Mouse (Mus musculus): ENCODE results near the gene Myh10.

DNA sequence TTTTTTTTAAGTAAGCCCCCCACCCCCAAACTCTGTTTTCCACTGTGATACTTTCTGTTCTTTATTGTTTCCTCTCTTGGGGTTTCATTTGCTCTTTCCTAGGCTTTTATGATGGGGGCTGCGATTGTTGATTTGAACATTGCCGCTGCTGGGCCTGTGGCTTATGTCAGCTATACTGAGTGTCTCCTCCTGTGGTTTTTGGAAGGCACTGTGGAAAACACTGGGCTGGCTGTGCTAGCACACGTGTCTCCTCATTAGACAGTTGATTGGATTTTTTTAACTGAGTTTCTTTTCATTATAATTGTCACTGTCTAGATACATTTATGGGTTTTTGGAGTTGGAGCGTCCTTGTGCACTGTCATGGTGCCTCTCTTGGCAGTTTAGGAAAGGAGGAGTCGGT lies 39.4 kb downstream of the Myh10 start:
- TF ChIP-seq CTCF (IDR thresholded peaks at IDR 0.05) (no peak), EP300 (IDR thresholded peaks at IDR 0.05; ENCODE audit: insufficient read depth, low read depth, low read length) (no peak), POLR2A (IDR thresholded peaks at IDR 0.05; ENCODE audit: insufficient read depth, low read depth, low read length) (no peak)

All from heart, adult 2 months (tissue).